Mouse (Mus musculus): Measurements from ENCODE around the gene Slc25a34. TPM values are rescaled to one million over a fixed set of nuclear protein-coding genes. Genes with fewer than 3 reads are reported as not detected.

Gene Slc25a34
- polyA plus RNA-seq, 1 experiment from 2014 or later: 0.15 TPM

GRCm38 (mm10) chr4:141583919-141584318, 39.7 kb downstream of the Slc25a34 start:
- POLR2A ChIA-PET: no interaction called here
- CTCF ChIA-PET: interaction anchor here (1.5 kb wide), 1 partner anchor 179 kb away, joined by 3 read pairs; no protein-coding TSS in a partner anchor
- ATAC-seq: no peak

DNA sequence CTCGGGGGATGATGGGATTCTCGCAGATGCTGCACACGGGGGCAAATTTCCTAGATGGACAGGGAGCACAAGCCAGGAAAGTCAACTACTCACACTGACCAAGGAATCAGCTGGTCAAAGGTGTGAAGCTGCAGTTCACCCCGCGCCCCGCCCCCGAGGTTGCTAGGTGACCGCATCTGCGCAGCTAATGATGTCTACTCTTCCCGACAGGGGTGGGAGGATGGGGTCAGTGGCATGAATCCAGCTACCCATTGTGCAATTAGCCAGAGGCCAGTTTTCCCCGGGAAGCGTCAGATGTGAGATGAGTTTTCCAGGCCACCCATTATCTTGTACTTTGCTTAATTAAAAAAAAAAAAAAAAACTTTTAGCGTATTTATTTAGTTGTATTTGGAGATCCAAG, 42.6 kb downstream of the Slc25a34 start:
- in situ Hi-C loops (cut with MboI; ENCODE audit: low pct_unique_long_range_greater_than_20kb): no loop called here
- no peaks in the 10 kb centered on the region for H3K27me3 ChIP-seq
- CTCF ChIA-PET: no interaction called here
- no peak for DNase-seq (ENCODE audit: low read depth, low spot score)
- POLR2A ChIA-PET: no interaction called here
- no peak for TF ChIP-seq CTCF (IDR thresholded peaks at IDR 0.05)
- ATAC-seq: no peak

More at GRCm38 (mm10) chr4:141583919-141584318, 39.7 kb downstream of the Slc25a34 start:
- no peak for TF ChIP-seq CTCF (IDR thresholded peaks at IDR 0.05)
- H3K27me3 ChIP-seq: no peaks in the 10 kb centered on the region
- DNase-seq (ENCODE audit: low read depth, low spot score): no peak
- in situ Hi-C loops (cut with MboI; ENCODE audit: low pct_unique_long_range_greater_than_20kb): no loop called here

- in situ Hi-C loops (cut with MboI; ENCODE audit: low pct_unique_long_range_greater_than_20kb): no loop called here
- ATAC-seq (no peak), DNase-seq (ENCODE audit: low read depth, low spot score) (no peak)
- ChIA-PET CTCF (no interaction called here), POLR2A (no interaction called here)
- H3K27me3 ChIP-seq: no peaks in the 10 kb centered on the region
- TF ChIP-seq CTCF (IDR thresholded peaks at IDR 0.05): no peak
Measured at GRCm38 (mm10) chr4:141578833-141579232, 44.8 kb downstream of the Slc25a34 start.

DNA sequence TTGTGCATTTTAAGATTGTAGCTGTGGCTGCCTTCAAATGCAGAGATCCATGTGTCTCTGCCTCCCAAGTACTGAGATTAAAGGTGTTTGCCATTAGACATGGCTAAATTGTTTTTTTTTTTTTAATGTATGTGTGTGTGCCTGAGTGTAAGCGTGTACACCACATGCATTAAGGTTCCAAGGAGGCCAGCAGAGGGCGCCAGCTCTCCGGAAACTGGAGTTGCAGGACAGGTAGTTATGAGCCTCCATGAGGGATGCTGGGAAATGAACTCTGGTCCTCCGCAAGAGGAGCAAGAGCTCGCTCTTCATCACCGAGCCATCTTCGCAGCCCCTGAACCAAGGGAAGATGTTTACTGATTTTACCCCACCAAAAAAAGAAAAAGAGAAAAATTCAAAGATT, 46.7 kb downstream of the Slc25a34 start:
- TF ChIP-seq CTCF (IDR thresholded peaks at IDR 0.05): no peak
- H3K27me3 ChIP-seq: no peaks in the 10 kb centered on the region
- DNase-seq (ENCODE audit: low read depth, low spot score) (no peak), ATAC-seq (no peak)
- CTCF ChIA-PET: interaction anchor here (1.5 to 4.1 kb wide), 3 partner anchors 15 to 171 kb away, joined by 5 to 39 read pairs (median 19); no protein-coding TSS in a partner anchor
- in situ Hi-C loops (cut with MboI; ENCODE audit: low pct_unique_long_range_greater_than_20kb): no loop called here
- POLR2A ChIA-PET: no interaction called here

DNA sequence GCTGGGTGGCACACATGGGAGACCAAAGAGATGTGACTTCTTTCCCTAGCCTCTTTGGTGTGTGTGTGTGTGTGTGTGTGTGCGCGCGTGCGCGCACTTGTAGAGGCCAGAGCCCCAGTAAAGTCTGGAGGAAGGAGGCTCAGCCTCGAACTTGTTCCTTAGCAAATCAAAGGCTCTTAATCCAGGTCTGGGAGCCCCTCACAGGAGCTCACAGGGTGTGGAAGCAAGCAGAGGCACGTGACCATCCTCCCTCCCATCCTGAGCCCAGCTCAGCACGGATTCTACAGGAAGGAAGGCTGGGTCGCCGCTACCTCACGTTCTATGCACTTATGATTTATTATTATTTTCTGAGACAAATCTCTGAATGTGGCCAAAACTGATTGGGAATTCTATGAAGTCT, 47.2 kb downstream of the Slc25a34 start:
- no peak for TF ChIP-seq CTCF (IDR thresholded peaks at IDR 0.05)
- no peak for DNase-seq (ENCODE audit: low read depth, low spot score)
- CTCF ChIA-PET: interaction anchor here (1.5 to 4.1 kb wide), 3 partner anchors 16 to 171 kb away, joined by 5 to 39 read pairs (median 19); no protein-coding TSS in a partner anchor
- in situ Hi-C loops (cut with MboI; ENCODE audit: low pct_unique_long_range_greater_than_20kb): no loop called here
- no peak for ATAC-seq
- no peaks in the 10 kb centered on the region for H3K27me3 ChIP-seq
- POLR2A ChIA-PET: no interaction called here

GRCm38 (mm10) chr4:141574789-141575702, 48.6 kb downstream of the Slc25a34 start:
- ChIA-PET CTCF (interaction anchor here (1.0 to 4.1 kb wide), 8 partner anchors 10 to 169 kb away, joined by 3 to 39 read pairs (median 4); no protein-coding TSS in a partner anchor), POLR2A (no interaction called here)
- no peak for DNase-seq (ENCODE audit: low read depth, low spot score)

GRCm38 (mm10) chr4:141573359-141573966, 50.2 kb downstream of the Slc25a34 start:
- peak; percentile 69 for ATAC-seq
- no peak for DNase-seq (ENCODE audit: low read depth, low spot score)
- in situ Hi-C loops (cut with MboI; ENCODE audit: low pct_unique_long_range_greater_than_20kb): loop anchor here (25.0 kb wide), 1 partner anchor 286 kb away; no protein-coding TSS in a partner anchor

More at GRCm38 (mm10) chr4:141574789-141575702, 48.6 kb downstream of the Slc25a34 start:
- peak; percentile 87 for TF ChIP-seq CTCF (IDR thresholded peaks at IDR 0.05)
- in situ Hi-C loops (cut with MboI; ENCODE audit: low pct_unique_long_range_greater_than_20kb): loop anchor here (25.0 kb wide), 1 partner anchor 288 kb away; no protein-coding TSS in a partner anchor
- peak; percentile 42 for ATAC-seq
- no peaks in the 10 kb centered on the region for H3K27me3 ChIP-seq

DNA sequence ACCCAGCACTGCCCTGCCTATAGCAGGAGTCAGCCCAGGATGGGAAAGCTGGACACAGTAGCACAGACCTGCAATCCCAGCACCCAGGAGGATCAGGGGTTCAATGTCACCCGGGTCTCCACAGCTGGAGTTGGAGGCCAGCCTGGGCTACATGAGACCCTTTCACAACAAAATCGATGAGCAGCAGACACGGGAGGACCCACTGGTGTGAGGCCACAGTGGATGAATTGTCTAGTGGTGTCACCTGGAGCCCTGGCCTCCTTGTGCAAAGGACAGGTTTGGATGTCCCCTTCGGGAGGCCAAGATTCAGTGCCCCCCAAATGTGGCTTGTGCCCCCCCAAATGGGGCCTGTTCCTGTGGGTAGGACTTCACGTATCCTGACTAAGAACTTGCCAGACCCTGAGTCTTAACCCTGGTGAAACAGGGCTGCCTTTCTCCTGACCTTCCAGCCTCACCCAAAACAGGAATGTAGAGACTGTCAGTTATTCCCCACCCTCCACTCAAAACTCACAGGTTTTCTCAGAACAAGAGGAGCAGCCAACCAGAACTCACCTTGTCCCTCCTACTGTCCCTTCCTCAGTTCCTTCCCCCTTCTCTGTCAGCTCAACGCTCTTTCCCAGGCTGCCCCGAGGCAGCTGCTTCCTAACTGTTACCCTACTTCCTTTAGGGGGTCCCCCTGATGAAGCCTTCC, 50.8 kb downstream of the Slc25a34 start:
- ChIA-PET CTCF (interaction anchor here (1.1 to 4.1 kb wide), 6 partner anchors 13 to 185 kb away, joined by 4 to 39 read pairs (median 5); no protein-coding TSS in a partner anchor), POLR2A (interaction anchor here (0.7 to 1.1 kb wide), 2 partner anchors 9 to 26 kb away, joined by 3 read pairs; no protein-coding TSS in a partner anchor)
- ATAC-seq (no peak), DNase-seq (ENCODE audit: low read depth, low spot score) (no peak)
- no peaks in the 10 kb centered on the region for H3K27me3 ChIP-seq
- in situ Hi-C loops (cut with MboI; ENCODE audit: low pct_unique_long_range_greater_than_20kb): loop anchor here (25.0 kb wide), 1 partner anchor 286 kb away; no protein-coding TSS in a partner anchor
- TF ChIP-seq CTCF (IDR thresholded peaks at IDR 0.05): no peak

More at GRCm38 (mm10) chr4:141573359-141573966, 50.2 kb downstream of the Slc25a34 start:
- POLR2A ChIA-PET: no interaction called here
- TF ChIP-seq CTCF (IDR thresholded peaks at IDR 0.05): no peak
- no peaks in the 10 kb centered on the region for H3K27me3 ChIP-seq
- CTCF ChIA-PET: interaction anchor here (1.1 to 4.1 kb wide), 7 partner anchors 14 to 185 kb away, joined by 4 to 39 read pairs (median 4); no protein-coding TSS in a partner anchor

GRCm38 (mm10) chr4:141571934-141572333, 51.7 kb downstream of the Slc25a34 start:
- in situ Hi-C loops (cut with MboI; ENCODE audit: low pct_unique_long_range_greater_than_20kb): loop anchor here (25.0 kb wide), 1 partner anchor 285 kb away; no protein-coding TSS in a partner anchor
- ATAC-seq (no peak), DNase-seq (ENCODE audit: low read depth, low spot score) (no peak)
- TF ChIP-seq CTCF (IDR thresholded peaks at IDR 0.05): no peak
- CTCF ChIA-PET: interaction anchor here (3.1 kb wide), 1 partner anchor 141 kb away, joined by 10 read pairs; no protein-coding TSS in a partner anchor
- POLR2A ChIA-PET: interaction anchor here (1.1 kb wide), 1 partner anchor 8 kb away, joined by 3 read pairs; no protein-coding TSS in a partner anchor
- no peaks in the 10 kb centered on the region for H3K27me3 ChIP-seq

GRCm38 (mm10) chr4:141571337-141571739, 52.3 kb downstream of the Slc25a34 start:
- no peak for DNase-seq (ENCODE audit: low read depth, low spot score)
- CTCF ChIA-PET: no interaction called here
- no peak for TF ChIP-seq CTCF (IDR thresholded peaks at IDR 0.05)
- no peaks in the 10 kb centered on the region for H3K27me3 ChIP-seq
- in situ Hi-C loops (cut with MboI; ENCODE audit: low pct_unique_long_range_greater_than_20kb): loop anchor here (25.0 kb wide), 1 partner anchor 284 kb away; no protein-coding TSS in a partner anchor
- no peak for ATAC-seq
- POLR2A ChIA-PET: no interaction called here

Measured in Patski (cell line).